Mouse (Mus musculus): ENCODE results near the gene Vmn1r66.

DNA sequence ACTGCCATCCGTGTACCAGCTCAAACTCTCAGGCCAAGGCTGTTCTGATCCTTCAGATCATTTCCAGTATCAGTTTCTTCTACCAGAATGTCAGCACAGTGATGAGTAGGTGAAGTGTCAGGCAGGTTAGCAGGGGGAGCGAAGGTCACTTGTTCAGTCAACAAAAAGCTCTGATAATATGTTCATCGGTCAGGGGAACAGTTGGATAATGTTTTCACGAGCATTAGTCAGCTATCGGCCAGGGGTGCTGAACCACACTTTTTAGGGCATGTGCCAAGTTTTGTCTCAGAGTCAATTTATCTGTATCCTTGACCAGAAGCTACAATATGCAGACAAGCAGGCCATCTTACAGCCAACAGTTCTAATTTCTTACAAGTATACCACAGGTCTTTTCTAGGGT lies 28.7 kb downstream of the Vmn1r66 start:
- TF ChIP-seq CTCF (IDR thresholded peaks at IDR 0.05; ENCODE audit: control insufficient read depth, insufficient read depth, insufficient replicate concordance, low read depth, low read length) (no peak), POLR2A (IDR thresholded peaks at IDR 0.05; ENCODE audit: control insufficient read depth, low read depth, low read length) (no peak)
